Mouse (Mus musculus): Measurements from ENCODE around the gene Cldn5.

DNA sequence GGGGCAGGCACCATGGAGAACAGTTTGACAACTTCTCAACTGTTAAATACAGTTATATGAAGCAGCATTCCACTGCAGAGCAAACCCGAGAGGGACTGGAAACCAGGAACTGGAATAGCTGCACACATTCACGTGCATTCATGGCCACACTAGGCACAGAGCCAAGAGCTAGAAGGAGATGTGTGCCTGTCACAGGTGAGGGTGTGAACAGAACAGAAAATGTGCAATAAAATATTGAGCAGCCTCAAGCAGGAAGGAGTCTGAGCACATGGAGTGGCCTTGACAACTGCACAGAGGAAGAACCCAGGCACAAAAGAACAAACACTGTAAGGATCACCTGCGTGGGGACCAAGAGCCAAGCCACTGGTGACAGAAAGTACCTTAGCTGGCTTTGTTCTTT lies 46.0 kb upstream of the Cldn5 start:
- no peak for TF ChIP-seq CTCF (IDR thresholded peaks at IDR 0.05; ENCODE audit: control insufficient read depth, insufficient read depth, insufficient replicate concordance, low read depth, low read length)
- no peak for TF ChIP-seq POLR2A (IDR thresholded peaks at IDR 0.05; ENCODE audit: control insufficient read depth, low read depth, low read length)

Data from testis, adult 2 months (tissue).